Mouse (Mus musculus): ENCODE results near the gene Sult2a8.
"Not testable (repeated sequence)": the region's sequence is repeated elsewhere in the genome, so short reads cannot be mapped to it uniquely, and the experiment has no call there.

The Sult2a8 gene

DNA sequence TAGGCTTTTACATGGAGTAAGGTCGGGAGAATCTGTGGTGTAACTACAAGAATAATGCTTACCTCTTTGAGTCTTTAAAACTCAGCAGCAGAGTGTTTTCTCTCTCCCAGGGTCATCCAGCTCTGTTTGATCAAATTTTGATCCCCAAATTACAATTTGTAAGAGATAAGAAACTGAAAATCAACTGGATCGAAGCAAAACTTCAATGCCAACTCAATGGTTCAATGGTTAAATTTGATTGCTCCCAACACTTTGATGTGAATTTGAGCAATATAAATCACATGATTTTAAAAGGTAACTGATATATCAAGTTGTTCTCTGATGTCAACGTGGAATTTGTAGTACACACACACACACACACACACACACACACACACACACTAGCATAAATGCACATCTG, at the start of gene Sult2a8:
Gene Sult2a8, minus strand, starts transcription at position 236 of the 400 bp plus-strand sequence.
- no peak for DNase-seq (ENCODE audit: low spot score)

GRCm38 (mm10) chr7:14494130-14494529, 47.6 kb upstream of the Sult2a8 start, which contains the start of gene Sult2a7:
Gene Sult2a7 (minus strand): TSS chr7:14494230.
- DNase-seq (ENCODE audit: low spot score): no peak

GRCm38 (mm10) chr7:14492886-14493285, 46.3 kb upstream of the Sult2a8 start:
- DNase-seq (ENCODE audit: low spot score): no peak

GRCm38 (mm10) chr7:14439581-14439980, 7.0 kb downstream of the Sult2a8 start:
- DNase-seq (ENCODE audit: low spot score): no peak

DNA sequence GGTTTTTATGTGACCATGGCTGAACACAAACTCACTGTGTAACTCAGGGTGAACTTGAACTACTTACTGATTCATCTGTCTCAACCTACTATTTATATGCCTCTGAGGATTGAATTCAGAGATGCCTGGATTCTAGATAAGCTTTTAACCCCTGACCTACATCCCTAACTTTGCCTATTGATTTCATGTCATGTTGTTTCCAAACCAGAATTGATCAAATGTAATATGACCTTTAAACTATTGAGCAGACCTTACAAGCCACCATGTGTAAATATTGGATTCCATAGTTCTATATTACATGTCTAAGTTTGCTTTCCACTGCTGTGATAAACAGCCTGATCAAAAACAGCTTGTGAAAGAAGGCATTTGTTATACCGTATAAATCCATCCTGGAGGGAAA, 8.1 kb downstream of the Sult2a8 start:
- no peak for DNase-seq (ENCODE audit: low spot score)

DNA sequence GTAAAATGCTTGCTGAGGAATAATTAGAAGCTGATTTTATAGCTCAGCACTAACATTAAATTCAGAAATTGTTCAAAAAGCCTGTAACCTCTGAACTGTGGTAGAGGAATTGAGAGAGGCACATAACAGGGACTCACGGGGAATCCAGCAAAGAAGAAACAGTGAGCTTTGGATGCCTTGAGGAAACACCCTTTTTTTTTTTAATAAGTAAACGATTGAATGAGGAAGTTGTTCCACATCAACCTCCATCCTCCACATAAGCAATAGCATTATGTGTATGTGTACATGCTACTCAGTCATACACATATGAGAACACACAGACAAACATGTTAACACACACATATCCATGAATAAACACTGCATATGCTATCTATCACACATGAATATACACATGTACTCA, 8.5 kb downstream of the Sult2a8 start:
- DNase-seq (ENCODE audit: low spot score): no peak

- DNase-seq (ENCODE audit: low spot score): not testable (repeated sequence)
Measured at GRCm38 (mm10) chr7:14399363-14399762, 47.2 kb downstream of the Sult2a8 start.

DNA sequence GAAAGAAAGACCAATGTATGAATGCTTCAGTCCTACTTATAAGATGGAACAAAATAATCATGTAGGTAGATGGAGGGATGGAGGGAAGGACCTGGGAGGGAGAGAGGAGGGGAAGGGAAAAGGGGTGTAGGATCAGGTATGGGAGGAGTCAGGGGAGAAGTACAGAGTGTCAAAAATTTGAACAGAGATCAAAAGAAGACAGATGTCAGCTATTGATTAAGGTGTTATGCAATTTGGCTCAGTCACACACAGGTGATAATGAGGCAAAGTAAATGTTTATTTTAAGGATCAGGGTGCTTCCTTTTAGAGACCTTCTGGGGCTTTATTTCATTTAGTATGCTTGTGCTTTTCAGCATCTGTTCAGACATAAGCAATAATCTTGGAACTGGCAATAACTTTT, 50.1 kb downstream of the Sult2a8 start:
- DNase-seq (ENCODE audit: low spot score): no peak

Data from urinary bladder, postnatal 14 days (tissue).